Mouse (Mus musculus) stomach, embryonic 14.5 days (tissue): ENCODE results near the gene Ubqln1. TPM values are rescaled to one million over a fixed set of nuclear protein-coding genes. Genes with fewer than 3 reads are reported as not detected.

Experiments used
- ATAC-seq: fragments of 200-750 bp; cut with Nextera tagmentation; 2 replicates; pipeline ENCODE4 v1.8.0; 2017; ENCODE audit warnings: low read depth, moderate TSS enrichment; ENCODE audit not compliant: insufficient number of reproducible peaks, insufficient read depth, low FRiP score
- H3K27ac ChIP-seq: fragments of 300-500 bp; sonication (generic); 2 replicates; pipeline ENCODE4 v1.5.1; 2014; ENCODE audit warnings: mild to moderate bottlenecking, low read length, moderate library complexity, mixed read lengths
- H3K27me3 ChIP-seq: fragments of 300-500 bp; sonication (generic); 2 replicates; pipeline ENCODE4 v1.6.1; 2014; ENCODE audit warnings: low read length, control low read depth, mixed read lengths; ENCODE audit not compliant: control insufficient read depth, insufficient read depth
- H3K36me3 ChIP-seq: fragments of 300-500 bp; sonication (generic); 2 replicates; pipeline ENCODE4 v1.6.1; 2014; ENCODE audit warnings: mild to moderate bottlenecking, control low read depth, low read length, moderate library complexity, mixed read lengths; ENCODE audit not compliant: control insufficient read depth, insufficient read depth
- H3K4me1 ChIP-seq: fragments of 300-500 bp; sonication (generic); 2 replicates; pipeline ENCODE4 v1.6.1; 2014; ENCODE audit warnings: low read length, control low read depth, mixed read lengths; ENCODE audit not compliant: control insufficient read depth, insufficient read depth
- H3K4me2 ChIP-seq: fragments of 300-500 bp; sonication (generic); replicated peaks from 2 replicates; pipeline ENCODE4 v1.6.1; 2014; ENCODE audit warnings: low read depth, low read length, control low read depth
- H3K4me3 ChIP-seq: fragments of 300-500 bp; sonication (generic); 2 replicates; pipeline ENCODE4 v1.5.1; 2014; ENCODE audit warnings: low read depth, low read length, control low read depth
- H3K9ac ChIP-seq: fragments of 300-500 bp; sonication (generic); replicated peaks from 2 replicates; pipeline ENCODE4 v1.6.1; 2014; ENCODE audit warnings: low read depth, mild to moderate bottlenecking, control low read depth, low read length, moderate library complexity, mixed read lengths
- H3K9me3 ChIP-seq: fragments of 300-500 bp; sonication (generic); 2 replicates; pipeline ENCODE4 v1.6.1; 2016; ENCODE audit warnings: low read depth, low read length, control low read depth; ENCODE audit not compliant: control insufficient read depth
- WGBS: fragments of 180-500 bp; shearing (Covaris S2); extraction: QIAGEN DNeasy Blood & Tissue Kit; methylation state at CpG from one replicate; pipeline ENCODE4 v1.1.7; 2014; 5-methylcytosine and 5-hydroxymethylcytosine counted together
- polyA plus RNA-seq: library from polyadenylated mRNA; unstranded; fragments of >200 nt; fragmentation: Nextera tagmentation; extraction: Ambion mirVana; gene quantifications from 2 replicates; pipeline ENCODE4 v1.2.1, GENCODE M21; 2014

Ubqln1 gene
- polyA plus RNA-seq, 1 experiment from 2014 or later: 76.2 TPM

DNA sequence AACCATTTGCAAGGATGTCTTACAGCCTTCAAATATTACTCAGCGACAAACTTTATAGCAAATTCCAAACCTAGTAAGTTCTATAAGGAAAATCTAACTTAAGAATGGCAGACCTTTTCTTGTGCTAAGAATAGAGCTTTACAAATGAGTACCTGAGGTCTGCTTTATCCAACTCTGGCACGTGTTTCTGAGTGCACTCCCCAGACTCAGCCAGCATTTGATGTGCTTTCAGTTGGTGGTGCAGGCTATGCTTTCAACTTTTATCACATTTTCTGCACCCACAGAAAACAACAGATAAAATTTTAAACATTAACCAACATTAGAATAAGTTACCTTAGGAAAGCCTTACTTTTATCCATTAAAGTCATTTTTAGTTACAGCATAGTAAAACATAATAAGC is 2.9 kb downstream of the Ubqln1 start:
- H3K27me3 ChIP-seq: no peaks in the 10 kb centered on the region
- H3K27ac ChIP-seq: no peak overlapping the region
- ATAC-seq: no peak
- no peaks in the 10 kb centered on the region; the same call in 1 of the 2 replicates for H3K36me3 ChIP-seq
- H3K4me3 ChIP-seq: no peak overlapping the region
- no peak overlapping the region for H3K9ac ChIP-seq
- no peak overlapping the region for H3K4me2 ChIP-seq
- 77% methylated on average over 2 of the region's 2 CpGs for WGBS
- H3K9me3 ChIP-seq: no peaks in the 10 kb centered on the region
- peaks cover 18% of the 10 kb centered on the region; the same call in 1 of the 2 replicates for H3K4me1 ChIP-seq

DNA sequence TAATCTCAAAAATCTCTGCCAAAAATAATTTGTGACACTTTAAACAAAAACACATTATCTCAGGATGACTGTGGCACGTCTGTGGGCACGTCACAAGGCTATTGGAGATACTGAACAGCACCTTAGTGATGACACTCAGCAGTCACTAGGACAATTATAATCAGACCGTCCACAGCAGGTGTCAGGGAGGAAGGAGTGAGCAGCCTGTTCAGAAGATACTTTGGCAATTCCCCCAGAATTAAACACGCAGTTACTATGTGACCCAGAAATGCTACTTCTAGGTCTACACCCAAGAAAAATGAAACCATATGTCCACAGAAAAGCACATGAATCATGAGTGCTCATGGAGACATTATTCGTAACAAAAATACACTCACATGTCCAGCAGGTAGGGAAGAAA is 5.0 kb downstream of the Ubqln1 start:
- 71% methylated on average over 5 of the region's 5 CpGs for WGBS
- H3K4me1 ChIP-seq: peaks cover 18% of the 10 kb centered on the region; the same call in 1 of the 2 replicates
- H3K4me2 ChIP-seq: no peak overlapping the region
- H3K36me3 ChIP-seq: no peaks in the 10 kb centered on the region; the same call in 1 of the 2 replicates
- ATAC-seq: no peak
- no peaks in the 10 kb centered on the region for H3K9me3 ChIP-seq
- H3K27ac ChIP-seq: no peak overlapping the region
- no peak overlapping the region for H3K4me3 ChIP-seq
- H3K9ac ChIP-seq: no peak overlapping the region
- H3K27me3 ChIP-seq: no peaks in the 10 kb centered on the region

DNA sequence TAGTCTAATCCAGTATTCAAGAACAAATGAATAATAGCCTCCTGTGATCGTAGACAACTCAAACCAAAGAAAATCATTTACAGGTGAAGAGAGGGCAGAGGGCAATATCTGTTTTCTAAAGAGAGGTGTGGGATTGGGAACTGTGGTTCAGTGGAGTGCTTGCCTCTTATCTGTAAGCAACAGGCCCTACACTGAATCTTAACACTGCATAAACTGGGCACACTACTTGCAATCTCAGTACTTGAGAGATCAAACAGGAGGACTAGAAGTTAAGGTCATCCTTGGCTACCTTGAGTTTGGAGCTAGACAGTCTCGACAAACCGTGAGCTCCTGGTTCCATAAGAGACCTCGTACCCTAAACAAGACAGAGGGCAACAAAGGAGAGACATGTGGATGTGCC is 9.4 kb downstream of the Ubqln1 start:
- no peak overlapping the region for H3K4me3 ChIP-seq
- H3K4me1 ChIP-seq: no peaks in the 10 kb centered on the region
- no peaks in the 10 kb centered on the region for H3K27me3 ChIP-seq
- no peak overlapping the region for H3K27ac ChIP-seq
- 82% methylated on average over 4 of the region's 4 CpGs for WGBS
- no peaks in the 10 kb centered on the region for H3K9me3 ChIP-seq
- no peak for ATAC-seq
- H3K4me2 ChIP-seq: no peak overlapping the region
- H3K9ac ChIP-seq: no peak overlapping the region
- no peaks in the 10 kb centered on the region for H3K36me3 ChIP-seq

DNA sequence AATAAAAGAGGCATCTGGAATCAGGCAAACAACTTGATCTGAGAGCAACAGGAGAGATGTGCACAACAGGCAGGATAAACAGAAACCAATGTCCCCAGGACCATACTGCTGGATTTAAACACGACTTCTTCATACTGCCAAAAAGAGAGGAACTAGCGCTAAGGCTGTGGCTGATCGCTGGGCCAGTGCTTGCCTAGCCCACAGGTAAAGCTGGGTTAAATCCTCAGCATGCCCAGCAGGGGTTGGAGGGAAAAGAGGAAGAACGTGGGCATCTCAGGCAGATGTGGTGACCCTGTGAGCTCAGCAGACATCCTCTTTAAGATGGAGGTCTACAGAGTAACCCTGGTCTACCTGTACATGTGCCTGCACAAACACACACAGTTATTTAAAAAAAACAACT is 10.5 kb downstream of the Ubqln1 start:
- 66% methylated on average over 4 of the region's 4 CpGs for WGBS
- Histone ChIP-seq H3K4me1 (no peaks in the 10 kb centered on the region), H3K4me2 (no peak overlapping the region), H3K36me3 (no peaks in the 10 kb centered on the region), H3K9me3 (no peaks in the 10 kb centered on the region), H3K9ac (no peak overlapping the region), H3K27ac (no peak overlapping the region), H3K27me3 (no peaks in the 10 kb centered on the region), H3K4me3 (no peak overlapping the region)
- ATAC-seq: no peak

DNA sequence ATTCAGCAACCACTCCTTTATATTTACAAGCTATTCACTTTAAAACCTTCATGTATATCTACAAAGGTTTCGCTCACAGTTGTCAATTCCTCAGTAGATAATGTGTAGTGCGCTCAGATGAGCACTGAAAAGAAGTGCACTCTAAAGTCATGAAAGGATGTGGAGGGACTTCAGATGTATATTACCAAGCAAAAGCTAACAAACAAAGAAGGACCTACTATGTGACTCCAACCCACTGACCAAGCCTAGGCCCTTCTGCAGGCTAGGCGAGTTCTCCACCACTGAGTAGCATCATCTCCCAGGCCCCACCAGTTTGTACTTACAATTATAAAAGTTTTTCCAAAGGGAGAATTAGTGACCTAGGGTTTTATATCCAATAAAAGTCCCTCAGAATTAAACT is 11.3 kb downstream of the Ubqln1 start:
- WGBS: 92% methylated on average over 3 of the region's 3 CpGs
- Histone ChIP-seq H3K9ac (no peak overlapping the region), H3K36me3 (no peaks in the 10 kb centered on the region), H3K4me2 (no peak overlapping the region), H3K27me3 (no peaks in the 10 kb centered on the region), H3K4me1 (peaks cover 6% of the 10 kb centered on the region; the same call in 1 of the 2 replicates), H3K9me3 (no peaks in the 10 kb centered on the region), H3K27ac (no peak overlapping the region), H3K4me3 (no peak overlapping the region)
- no peak for ATAC-seq

DNA sequence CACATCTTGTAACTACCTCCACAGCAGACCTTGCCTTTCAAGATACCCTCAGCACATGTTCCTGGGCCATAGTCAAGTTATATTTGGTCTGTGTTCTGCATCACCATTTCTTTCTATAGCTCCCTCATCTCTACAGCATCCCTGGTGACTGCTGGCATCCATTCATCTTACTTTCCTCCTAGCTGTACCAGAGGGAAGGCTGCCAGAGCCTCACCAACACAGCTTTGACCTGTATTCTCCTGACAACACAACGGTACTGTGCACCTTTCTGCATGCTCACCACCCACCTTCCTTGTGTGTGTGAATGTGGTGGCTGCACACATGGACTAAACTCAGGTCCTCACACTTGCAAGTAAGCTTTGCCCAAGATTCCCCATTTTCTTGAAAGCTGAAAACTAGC is 12.6 kb downstream of the Ubqln1 start:
- ATAC-seq: no peak

DNA sequence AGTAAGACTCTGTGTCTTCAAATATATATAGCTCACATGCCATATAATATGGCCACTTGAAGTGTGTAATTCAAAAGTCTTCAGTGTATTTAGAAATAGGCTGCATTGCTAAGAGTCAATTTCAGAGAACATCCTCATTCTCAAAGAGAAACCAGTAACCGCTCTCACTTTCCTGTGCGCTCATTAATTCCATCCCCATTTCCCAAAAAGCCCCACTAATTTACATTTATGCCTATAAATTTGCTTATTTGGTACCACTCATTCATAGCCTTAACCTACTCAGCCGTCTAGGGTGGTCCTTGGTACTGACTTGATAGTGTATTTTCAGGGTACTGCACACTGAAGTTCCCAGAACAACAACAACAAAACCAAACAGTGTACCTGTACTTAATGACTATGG is 13.5 kb downstream of the Ubqln1 start:
- Histone ChIP-seq H3K9ac (no peak overlapping the region), H3K27me3 (no peaks in the 10 kb centered on the region), H3K4me2 (no peak overlapping the region), H3K36me3 (no peaks in the 10 kb centered on the region), H3K9me3 (no peaks in the 10 kb centered on the region), H3K4me3 (no peak overlapping the region), H3K4me1 (peaks cover 6% of the 10 kb centered on the region; the same call in 1 of the 2 replicates), H3K27ac (no peak overlapping the region)
- ATAC-seq: no peak
- 89% methylated on average over 3 of the region's 3 CpGs for WGBS

More for the DNA sequence above, 12.6 kb downstream of the Ubqln1 start:
- Histone ChIP-seq H3K27me3 (no peaks in the 10 kb centered on the region), H3K36me3 (no peaks in the 10 kb centered on the region), H3K4me3 (no peak overlapping the region), H3K9ac (no peak overlapping the region), H3K4me1 (peaks cover 6% of the 10 kb centered on the region; the same call in 1 of the 2 replicates), H3K9me3 (no peaks in the 10 kb centered on the region), H3K27ac (no peak overlapping the region), H3K4me2 (no peak overlapping the region)
- 86% methylated on average over 1 of the region's 1 CpGs for WGBS

DNA sequence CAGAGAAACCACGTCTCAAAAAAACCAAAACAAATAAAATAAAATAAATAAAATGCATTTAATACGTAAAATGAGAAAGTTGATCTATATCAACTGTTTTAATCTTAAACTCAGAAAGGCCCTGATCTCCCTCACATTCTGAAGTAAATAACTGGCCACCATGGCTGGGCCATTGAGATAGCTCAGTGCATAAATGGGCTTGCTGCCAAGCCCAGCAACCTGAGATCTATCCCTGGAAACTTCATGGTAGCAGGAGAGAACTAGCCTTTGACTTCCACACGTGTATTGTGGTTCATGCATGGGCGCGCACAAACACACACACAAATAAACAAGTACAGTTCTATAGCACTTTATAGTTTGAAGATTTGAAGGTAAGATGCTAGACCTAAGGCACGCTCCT is 14.1 kb downstream of the Ubqln1 start:
- Histone ChIP-seq H3K4me1 (peaks cover 6% of the 10 kb centered on the region; the same call in 1 of the 2 replicates), H3K36me3 (no peaks in the 10 kb centered on the region), H3K4me3 (no peak overlapping the region), H3K27me3 (no peaks in the 10 kb centered on the region), H3K27ac (no peak overlapping the region), H3K4me2 (no peak overlapping the region), H3K9ac (no peak overlapping the region), H3K9me3 (no peaks in the 10 kb centered on the region)
- 86% methylated on average over 6 of the region's 6 CpGs for WGBS
- ATAC-seq: no peak

DNA sequence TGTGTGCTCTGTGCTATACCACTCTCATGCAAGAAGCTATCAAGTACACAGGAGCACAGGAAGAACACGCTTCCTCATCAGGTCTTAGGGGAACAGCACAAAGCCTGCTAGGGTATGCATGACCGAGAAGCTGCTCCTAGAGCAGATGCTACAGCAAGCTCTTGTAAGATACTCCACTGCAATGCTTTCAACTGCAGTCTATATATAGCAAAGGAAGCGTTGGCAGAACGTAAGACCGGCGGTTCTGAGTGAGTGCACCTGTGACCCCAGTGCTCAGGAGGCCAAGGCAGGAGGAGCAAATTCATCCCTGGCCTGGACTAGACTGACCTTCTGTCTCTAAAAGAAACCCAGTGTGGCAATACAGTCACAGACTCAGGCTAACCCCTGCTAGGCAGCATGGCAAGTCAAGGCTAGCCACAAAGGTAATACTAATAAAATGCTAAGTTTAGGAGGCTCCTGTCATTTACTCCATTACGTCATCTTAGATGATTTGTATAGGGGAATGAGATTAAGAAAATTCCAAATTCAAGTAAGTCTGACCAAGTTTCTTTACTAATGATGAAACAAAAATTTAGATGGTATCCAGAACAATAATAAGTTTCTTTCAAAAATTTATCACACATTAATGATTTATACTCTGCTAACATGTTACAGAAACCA is 17.3 kb downstream of the Ubqln1 start:
- ATAC-seq: no peak
- WGBS: 86% methylated on average over 7 of the region's 7 CpGs

More for the DNA sequence above, 17.3 kb downstream of the Ubqln1 start:
- Histone ChIP-seq H3K36me3 (peaks cover 12% of the 10 kb centered on the region), H3K27ac (no peak overlapping the region), H3K27me3 (no peaks in the 10 kb centered on the region), H3K4me1 (peaks cover 6% of the 10 kb centered on the region; the same call in 1 of the 2 replicates), H3K4me2 (no peak overlapping the region), H3K9ac (no peak overlapping the region), H3K9me3 (no peaks in the 10 kb centered on the region), H3K4me3 (no peak overlapping the region)
